Mouse (Mus musculus): ENCODE measurements around the gene Nes.

GRCm38 (mm10) chr3:87982836-87983601 lies 12.1 kb downstream of the Nes start:
- TF ChIP-seq GATA1 (IDR thresholded peaks at IDR 0.05; ENCODE audit: borderline replicate concordance, low read length): no peak
- TF ChIP-seq FLI1 (IDR thresholded peaks at IDR 0.05; ENCODE audit: low read length): no peak

Measured in megakaryocyte, embryonic 14.5 days (primary cell).